Mouse (Mus musculus) CH12.LX (cell line): Measurements from ENCODE around the gene Blvra. TPM values are rescaled to one million over a fixed set of nuclear protein-coding genes. Genes with fewer than 3 reads are reported as not detected.

ENCODE experiments used
- DNase-seq: peaks from one replicate; pipeline ENCODE4 v3.0.0-alpha.2; 2013; ENCODE audit errors: extremely low read depth
- H3K27ac ChIP-seq: 2 replicates; pipeline ENCODE4 v1.5.1; 2012; ENCODE audit warnings: low read depth, mild to moderate bottlenecking, control low read depth, moderate library complexity; ENCODE audit not compliant: insufficient read depth
- H3K27me3 ChIP-seq: replicated peaks from 2 replicates; pipeline ENCODE3; 2012; ENCODE audit warnings: inconsistent platforms
- H3K36me3 ChIP-seq, 2 experiments: replicated peaks in 1 of 2; 2 replicates each; pipeline versions ENCODE3 to v1.6.1; 2012; ENCODE audit warnings: inconsistent platforms in 1 of 2, low read length in 1 of 2, mild to moderate bottlenecking in 1 of 2, mixed read lengths in 1 of 2, moderate library complexity in 1 of 2; ENCODE audit not compliant: control insufficient read depth in 1 of 2, insufficient read depth in 1 of 2
- H3K4me1 ChIP-seq, 2 experiments: 2 replicates each; pipeline ENCODE4 v1.6.1; 2012; ENCODE audit warnings: inconsistent platforms in 1 of 2, moderate library complexity in 1 of 2; ENCODE audit not compliant: insufficient read depth in 2 of 2, control insufficient read depth in 1 of 2
- H3K4me2 ChIP-seq: 2 replicates; pipeline ENCODE4 v1.6.1; 2012; ENCODE audit warnings: low read depth, mild to moderate bottlenecking, control low read depth; ENCODE audit not compliant: poor library complexity, insufficient read depth, severe bottlenecking
- H3K4me3 ChIP-seq, 3 experiments: fragments of 150-350 bp in 1 of 3; sonication (generic) in 1 of 3; replicated peaks in 1 of 3; 2 replicates each; pipeline versions ENCODE3 to v1.5.1; 2011 to 2012; ENCODE audit warnings: low read depth in 2 of 3, low read length in 2 of 3, mild to moderate bottlenecking in 2 of 3, moderate library complexity in 2 of 3, control low read depth in 1 of 3, improper control_type of control experiment in 1 of 3, inconsistent platforms in 1 of 3, mixed read lengths in 1 of 3; ENCODE audit not compliant: poor library complexity in 1 of 3
- H3K79me2 ChIP-seq: replicated peaks from 2 replicates; pipeline ENCODE4 v1.6.1; 2012; ENCODE audit warnings: mild to moderate bottlenecking, moderate library complexity; ENCODE audit not compliant: control insufficient read depth, poor library complexity, insufficient read depth, severe bottlenecking; ENCODE audit errors: extremely low read depth
- H3K9ac ChIP-seq: 2 replicates; pipeline ENCODE4 v1.6.1; 2012; ENCODE audit warnings: low read depth, mild to moderate bottlenecking, control low read depth, moderate library complexity; ENCODE audit not compliant: insufficient read depth
- H3K9me3 ChIP-seq: replicated peaks from 2 replicates; pipeline ENCODE3; 2012; ENCODE audit warnings: low read length, inconsistent platforms, mixed read lengths
- BHLHE40 ChIP-seq: IDR thresholded peaks from 2 replicates; pipeline ENCODE4 v1.6.1; 2011; ENCODE audit warnings: mild to moderate bottlenecking, low read depth, low read length, improper control_type of control experiment
- CHD2 ChIP-seq: IDR thresholded peaks from 2 replicates; pipeline ENCODE4 v1.6.1; 2011; ENCODE audit warnings: low read length, improper control_type of control experiment
- CTCF ChIP-seq, 2 experiments: IDR thresholded peaks in 1 of 2; conservative IDR thresholded peaks in 1 of 2; 2 replicates each; pipeline ENCODE4 v1.5.1; 2011 to 2012; ENCODE audit warnings: low read depth in 2 of 2, low read length in 2 of 2, improper control_type of control experiment in 1 of 2, inconsistent platforms in 1 of 2, mild to moderate bottlenecking in 1 of 2, moderate library complexity in 1 of 2
- ELF1 ChIP-seq: IDR thresholded peaks from 2 replicates; pipeline ENCODE4 v1.6.1; 2014; ENCODE audit warnings: low read depth, mild to moderate bottlenecking, inconsistent platforms, low read length, improper control_type of control experiment
- EP300 ChIP-seq: IDR thresholded peaks from 2 replicates; pipeline ENCODE4 v1.6.1; 2011; ENCODE audit warnings: low read length, improper control_type of control experiment
- ETS1 ChIP-seq: conservative IDR thresholded peaks from 2 replicates; pipeline ENCODE4 v1.6.1; 2012; ENCODE audit warnings: low read depth, mild to moderate bottlenecking, inconsistent platforms, low read length, improper control_type of control experiment, moderate library complexity
- GABPA ChIP-seq: IDR thresholded peaks from 2 replicates; pipeline ENCODE4 v1.6.1; 2012; ENCODE audit warnings: low read depth, low read length, improper control_type of control experiment, inconsistent platforms; ENCODE audit not compliant: insufficient replicate concordance
- IRF4 ChIP-seq: IDR thresholded peaks from 2 replicates; pipeline ENCODE4 v1.6.1; 2014; ENCODE audit warnings: low read depth, mild to moderate bottlenecking, inconsistent platforms, low read length, improper control_type of control experiment
- MAFK ChIP-seq: IDR thresholded peaks from 2 replicates; pipeline ENCODE4 v1.6.1; 2011; ENCODE audit warnings: low read length, improper control_type of control experiment; ENCODE audit not compliant: insufficient replicate concordance
- MAX ChIP-seq: IDR thresholded peaks from 2 replicates; pipeline ENCODE4 v1.6.1; 2011; ENCODE audit warnings: low read length, improper control_type of control experiment
- MXI1 ChIP-seq: IDR thresholded peaks from 2 replicates; pipeline ENCODE4 v1.6.1; 2011; ENCODE audit warnings: mild to moderate bottlenecking, low read depth, low read length, improper control_type of control experiment
- POLR2A ChIP-seq: IDR thresholded peaks from 2 replicates; pipeline ENCODE4 v1.6.1; 2011; ENCODE audit warnings: low read depth, mild to moderate bottlenecking, improper control_type of control experiment, low read length
- RAD21 ChIP-seq: IDR thresholded peaks from 2 replicates; pipeline ENCODE4 v1.6.1; 2011; ENCODE audit warnings: low read depth, mild to moderate bottlenecking, low read length, improper control_type of control experiment, moderate library complexity
- SIN3A ChIP-seq: IDR thresholded peaks from 2 replicates; pipeline ENCODE4 v1.6.1; 2012; ENCODE audit warnings: low read length, improper control_type of control experiment, inconsistent platforms
- SMC3 ChIP-seq: IDR thresholded peaks from 2 replicates; pipeline ENCODE4 v1.6.1; 2011; ENCODE audit warnings: low read depth, low read length, improper control_type of control experiment
- USF1 ChIP-seq: IDR thresholded peaks from 2 replicates; pipeline ENCODE4 v1.6.1; 2014; ENCODE audit warnings: low read depth, mild to moderate bottlenecking, inconsistent platforms, low read length, improper control_type of control experiment
- ZC3H11A ChIP-seq: IDR thresholded peaks from 2 replicates; pipeline ENCODE4 v1.6.1; 2012; ENCODE audit warnings: low read depth, mild to moderate bottlenecking, inconsistent platforms, low read length, improper control_type of control experiment
- ZKSCAN1 ChIP-seq: IDR thresholded peaks from 2 replicates; pipeline ENCODE4 v1.6.1; 2012; ENCODE audit warnings: low read depth, inconsistent platforms, low read length, improper control_type of control experiment, borderline replicate concordance
- ZMIZ1 ChIP-seq: IDR thresholded peaks from 2 replicates; pipeline ENCODE4 v1.6.1; 2012; ENCODE audit warnings: low read depth, mild to moderate bottlenecking, inconsistent platforms, low read length, improper control_type of control experiment
- dilution Hi-C: fragments of 300-500 bp; cut with MboI; formaldehyde crosslinking; loops from 2 replicates; pipeline ENCODE4 v1.14.3; 2020; ENCODE audit warnings: low sequenced_read_pairs; ENCODE audit not compliant: extremely low pct_unique_long_range_greater_than_20kb, extremely low pct_ligation_motif_present
- in situ Hi-C: fragments of 300-500 bp; cut with MboI; formaldehyde crosslinking; loops from 3 replicates; pipeline ENCODE4 v1.14.3; 2019; ENCODE audit warnings: low sequenced_read_pairs, low pct_ligation_motif_present, low pct_unique_long_range_greater_than_20kb, mixed read lengths
- polyA plus RNA-seq: library from polyadenylated mRNA; unstranded; fragments of >175 nt; gene quantifications from 2 replicates; pipeline ENCODE4 v1.2.1, GENCODE M21; 2012; ENCODE audit warnings: low read depth; ENCODE audit not compliant: insufficient read length
- total RNA-seq, 2 experiments: library from RNA; depleted of rRNA; stranded (reverse); fragments of 300-350 nt in 1 of 2; fragments of >200 nt in 1 of 2; gene quantifications; 2 replicates each; pipeline ENCODE4 v1.2.3; 2012 to 2014

The Blvra gene
- total and polyA plus RNA-seq, 3 experiments, result 38.4 to 69.0 (median 44.4) TPM

DNA sequence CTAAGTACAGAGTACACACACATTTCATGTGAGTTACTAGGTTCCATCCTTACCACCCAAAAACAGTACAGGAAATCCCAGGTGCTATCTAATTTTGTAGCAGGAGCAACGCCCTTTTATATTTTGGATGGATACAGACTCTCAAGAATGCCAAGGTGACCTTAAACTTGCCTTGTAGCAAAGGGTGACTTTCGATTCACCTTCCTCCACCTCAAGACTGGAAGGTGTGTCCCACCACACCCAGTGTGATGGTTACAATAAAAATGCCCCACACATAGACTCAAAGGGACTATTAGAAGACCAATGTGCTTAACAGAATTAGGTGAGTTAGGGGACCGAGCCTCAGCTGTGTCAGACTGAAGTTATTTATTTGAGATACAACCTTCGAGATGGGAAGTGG lies 38.5 kb downstream of the Blvra start:
- dilution Hi-C loops, result no loop called here
- peaks cover 76 to 82% of the 10 kb centered on the region in 2 experiments for H3K36me3 ChIP-seq
- H3K4me2 ChIP-seq, result no peak overlapping the region
- in situ Hi-C loops, result no loop called here
- no peak for DNase-seq
- no peaks in the 10 kb centered on the region for H3K79me2 ChIP-seq
- H3K27ac ChIP-seq, result no peak overlapping the region
- H3K27me3 ChIP-seq, result no peaks in the 10 kb centered on the region
- no peaks in the 10 kb centered on the region for H3K4me1 ChIP-seq
- H3K9me3 ChIP-seq, result peaks cover 14% of the 10 kb centered on the region
- no peak overlapping the region for H3K9ac ChIP-seq
- H3K4me3 ChIP-seq, result no peak overlapping the region
- TF ChIP-seq ZC3H11A, result no peak

DNA sequence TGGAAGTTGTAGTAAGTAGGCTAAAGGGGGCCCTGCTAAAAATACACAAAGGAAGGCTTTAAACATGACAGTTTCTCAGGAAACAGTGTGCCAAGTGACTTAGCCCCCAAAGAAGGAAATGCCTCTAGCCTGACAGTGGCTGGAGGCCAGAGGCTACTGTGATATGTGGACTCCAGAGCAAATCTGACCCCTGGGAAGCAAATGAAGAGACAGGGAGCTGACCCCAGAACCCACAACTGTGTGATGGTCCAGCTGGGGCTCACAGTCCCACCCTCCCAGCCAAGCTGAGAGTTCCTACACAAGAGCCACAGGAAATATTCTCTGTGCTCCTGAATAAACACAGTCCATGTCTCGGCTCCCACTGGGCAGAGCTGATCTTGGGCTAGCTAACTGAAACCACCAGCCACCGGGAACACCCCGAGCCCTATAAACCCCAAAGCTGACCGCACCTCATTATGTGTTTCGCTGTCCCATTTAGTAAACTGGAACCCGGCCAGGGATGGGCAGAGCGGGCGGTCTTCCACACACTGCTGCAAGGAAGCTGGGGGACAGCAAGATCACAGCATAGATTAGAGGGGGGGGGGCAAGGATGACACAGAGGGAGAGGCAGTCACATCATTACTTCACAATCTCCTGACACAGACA lies 51.2 kb downstream of the Blvra start:
- Histone ChIP-seq H3K4me1 (no peaks in the 10 kb centered on the region), H3K36me3 (peaks cover 78 to 92% of the 10 kb centered on the region in 2 experiments), H3K4me2 (no peak overlapping the region), H3K4me3 (no peak overlapping the region), H3K9ac (no peak overlapping the region), H3K79me2 (no peaks in the 10 kb centered on the region), H3K27ac (no peak overlapping the region), H3K9me3 (no peaks in the 10 kb centered on the region), H3K27me3 (no peaks in the 10 kb centered on the region)
- dilution Hi-C loops (no loop called here), in situ Hi-C loops (no loop called here)
- no peak for TF ChIP-seq ZKSCAN1
- TF ChIP-seq IRF4, result no peak
- DNase-seq, result no peak

DNA sequence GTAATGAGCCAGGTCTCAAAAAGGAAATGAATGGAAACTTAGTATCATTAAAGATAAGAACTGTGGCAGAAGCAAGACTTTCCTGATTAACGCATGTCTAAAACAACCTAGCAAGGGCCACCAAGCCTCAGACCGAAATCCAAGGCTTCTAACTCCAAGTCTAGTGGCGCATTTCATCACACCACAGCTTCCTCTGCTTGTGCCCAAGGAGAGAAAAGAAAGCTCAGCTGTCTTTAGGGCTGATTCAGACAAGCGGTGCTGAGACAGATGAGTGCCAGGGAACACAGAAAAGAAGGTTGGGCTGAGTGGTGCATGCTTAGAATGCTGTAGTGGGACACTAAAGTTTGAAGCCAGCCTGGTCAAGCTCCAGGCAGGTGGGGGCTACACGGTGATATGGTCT lies 58.5 kb downstream of the Blvra start:
- Histone ChIP-seq H3K4me2 (no peak overlapping the region), H3K4me1 (peaks cover 15 to 36% of the 10 kb centered on the region in 2 experiments), H3K9me3 (no peaks in the 10 kb centered on the region), H3K27ac (no peak overlapping the region), H3K79me2 (peaks cover 60% of the 10 kb centered on the region), H3K4me3 (no peak overlapping the region), H3K27me3 (no peaks in the 10 kb centered on the region), H3K9ac (no peak overlapping the region), H3K36me3 (peaks cover 28 to 63% of the 10 kb centered on the region in 2 experiments)
- dilution Hi-C loops (no loop called here), in situ Hi-C loops (no loop called here)
- no peak for DNase-seq
- no peak for TF ChIP-seq ELF1
- no peak for TF ChIP-seq MAFK

DNA sequence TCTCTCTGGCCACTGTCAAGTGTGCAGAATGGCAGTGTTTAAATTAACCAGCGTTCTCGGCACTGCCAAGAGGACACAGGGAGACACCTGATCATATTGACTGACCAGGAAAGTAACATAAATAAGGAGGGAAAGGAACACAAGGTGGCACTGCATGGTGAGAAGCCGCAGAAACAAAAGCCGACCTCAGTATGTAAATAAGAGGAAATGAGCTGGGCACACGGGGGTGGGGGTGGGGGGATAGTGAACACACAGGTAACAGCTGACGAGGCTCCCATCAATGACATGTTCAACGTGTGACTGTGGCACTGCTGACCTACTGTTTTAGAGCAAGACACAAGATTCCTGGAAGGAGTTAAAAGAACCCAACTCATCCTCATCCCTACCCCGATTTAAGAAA lies 60.9 kb downstream of the Blvra start:
- dilution Hi-C loops (no loop called here), in situ Hi-C loops (no loop called here)
- no peaks in the 10 kb centered on the region for H3K27me3 ChIP-seq
- H3K79me2 ChIP-seq, result peaks cover 60% of the 10 kb centered on the region
- H3K27ac ChIP-seq, result no peak overlapping the region
- DNase-seq, result peak; percentile 60
- H3K4me1 ChIP-seq, result peaks cover 15 to 48% of the 10 kb centered on the region in 2 experiments
- H3K4me3 ChIP-seq, result peak overlapping the region in 2 of 3 experiments; percentile 2 to 3
- H3K9me3 ChIP-seq, result no peaks in the 10 kb centered on the region
- peak overlapping the region; percentile 90 for H3K4me2 ChIP-seq
- peaks cover 7 to 39% of the 10 kb centered on the region in 2 experiments for H3K36me3 ChIP-seq
- H3K9ac ChIP-seq, result peak overlapping the region; percentile 73
- no peak for TF ChIP-seq ZMIZ1
- peak; percentile 96 for TF ChIP-seq SIN3A
- TF ChIP-seq MAFK, result peak; percentile 45; the same call in 1 of the 2 replicates
- TF ChIP-seq IRF4, result peak; percentile 55; the same call in 1 of the 2 replicates
- peak; percentile 34; the same call in 1 of the 2 replicates for TF ChIP-seq EP300
- TF ChIP-seq ETS1, result peak; percentile 80
- peak; percentile 76 for TF ChIP-seq BHLHE40
- peak; percentile 74 for TF ChIP-seq MAX
- TF ChIP-seq CTCF (conservative IDR thresholded peaks at IDR 0.05 in 1 of 2, IDR thresholded peaks at IDR 0.05 in 1 of 2; ENCODE audit: low read depth in 2 of 2, low read length in 2 of 2), result peak in 1 of 2 experiments; percentile 54; a peak in 2 of 4 replicates
- TF ChIP-seq USF1, result no peak
- peak; percentile 82 for TF ChIP-seq CHD2
- TF ChIP-seq RAD21, result peak; percentile 35
- no peak for TF ChIP-seq GABPA
- peak; percentile 76 for TF ChIP-seq MXI1
- TF ChIP-seq ELF1, result 0 out of 2 replicates have a peak, but pooled peaks have one; percentile 31
- TF ChIP-seq SMC3, result peak; percentile 48
- no peak for TF ChIP-seq POLR2A
